Mouse (Mus musculus): ENCODE results near the gene Ddo. TPM values are rescaled to one million over a fixed set of nuclear protein-coding genes. Genes with fewer than 3 reads are reported as not detected.

The Ddo gene
- total RNA-seq (2014; fragmentation: Nextera tagmentation) (not detected in 2 replicates), total RNA-seq (2017) (0.12 and 0.16 TPM in 2 replicates), polyA plus RNA-seq (2012) (0.03 TPM in 1 of 2 replicates, not detected in the other)

DNA sequence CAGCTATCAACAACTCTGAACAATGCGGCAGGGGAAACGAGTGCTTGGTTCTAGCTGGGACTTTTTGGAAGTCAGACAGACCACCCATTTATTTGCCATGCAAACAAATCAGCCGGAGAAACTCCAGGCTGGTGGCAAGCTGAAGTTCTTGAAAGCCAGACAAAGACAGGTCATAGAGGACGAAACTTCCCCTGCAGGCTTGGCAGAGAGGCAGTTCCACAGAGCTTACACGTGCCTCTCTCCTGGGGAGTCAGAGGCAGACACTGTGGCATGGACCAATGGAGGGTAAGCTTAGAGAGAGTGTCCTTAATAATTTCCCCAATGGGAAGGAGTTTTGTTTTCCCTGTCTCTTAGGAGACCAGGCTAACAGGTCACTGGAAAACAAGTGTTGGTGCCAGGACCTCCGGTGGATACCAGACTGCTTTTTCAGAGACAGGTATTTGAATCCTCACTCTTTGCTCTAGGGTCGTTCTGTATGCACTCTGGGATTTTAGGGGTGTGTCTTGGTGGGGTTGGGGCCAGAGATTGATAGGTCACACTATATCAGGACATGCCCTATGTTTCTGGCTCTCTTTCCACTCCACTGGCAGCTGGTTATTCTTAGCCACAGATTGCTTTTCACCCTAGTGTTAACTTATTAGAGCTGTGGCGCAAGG is at the start of gene Ddo:
Ddo (plus strand) TSS at position 356 of the 656 bp plus-strand sequence.
- no peak for ATAC-seq (ENCODE audit: extremely low read depth, insufficient number of reproducible peaks, low FRiP score, poor library complexity, severe bottlenecking)
- Histone ChIP-seq H3K36me3 (replicated peaks) (no peaks in the 10 kb centered on the region), H3K4me3 (ENCODE audit: low read depth, low read length) (no peak within 1 kb of the TSS), H3K4me1 (ENCODE audit: insufficient read depth, low read depth, low read length) (no peaks in the 10 kb centered on the region), H3K9me3 (replicated peaks) (no peaks in the 10 kb centered on the region), H3K27me3 (ENCODE audit: insufficient read depth, low read length) (no peaks in the 10 kb centered on the region)
- no peak for DNase-seq (ENCODE audit: low spot score)
- TF ChIP-seq GATA1 (IDR thresholded peaks at IDR 0.05; ENCODE audit: borderline replicate concordance, low read length), result no peak
- TF ChIP-seq CTCF (IDR thresholded peaks at IDR 0.05; ENCODE audit: low read depth, low read length), result no peak
- TF ChIP-seq GATA2 (IDR thresholded peaks at IDR 0.05; ENCODE audit: borderline replicate concordance, low read depth, low read length), result no peak
- no peak for TF ChIP-seq POLR2AphosphoS5 (IDR thresholded peaks at IDR 0.05; ENCODE audit: insufficient replicate concordance, low read depth, low read length)
- TF ChIP-seq TAL1 (conservative IDR thresholded peaks at IDR 0.05; ENCODE audit: low read depth, low read length), result no peak

DNA sequence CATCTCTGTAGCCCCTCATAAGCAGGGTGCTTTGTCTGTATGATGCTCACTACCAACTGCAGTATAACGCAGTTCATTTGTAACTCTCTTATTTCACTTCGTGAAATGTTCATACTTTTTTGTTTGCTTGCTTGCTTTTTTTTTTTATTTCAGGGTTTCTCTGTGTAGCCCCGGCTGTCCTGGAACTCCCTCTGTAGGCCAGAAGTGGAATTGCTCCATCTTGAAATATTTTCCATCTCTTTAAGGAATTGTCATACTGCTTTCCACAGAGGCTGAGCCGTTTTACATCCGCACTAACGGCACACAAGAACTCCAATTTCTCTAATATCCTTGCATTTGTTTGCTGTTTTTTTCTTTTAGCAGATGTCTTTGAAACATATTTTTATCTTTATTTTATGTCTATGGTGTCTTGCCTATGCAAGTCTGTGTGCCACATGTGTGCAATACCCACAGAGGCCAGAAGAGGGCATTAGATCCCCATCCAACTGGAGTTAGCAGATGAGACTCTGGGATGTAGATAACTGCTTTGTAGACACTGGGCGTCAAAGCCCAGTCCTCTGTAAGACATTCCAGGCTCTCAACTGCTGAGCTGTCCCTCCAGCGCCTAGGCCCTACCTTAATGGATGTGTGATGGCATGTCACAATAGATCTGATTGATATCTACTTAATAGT is 46.1 kb upstream of the Ddo start:
- Histone ChIP-seq H3K36me3 (replicated peaks) (no peaks in the 10 kb centered on the region), H3K4me1 (ENCODE audit: insufficient read depth, low read depth, low read length) (no peaks in the 10 kb centered on the region), H3K9me3 (replicated peaks) (no peaks in the 10 kb centered on the region), H3K4me3 (ENCODE audit: low read depth, low read length) (no peak overlapping the region), H3K27me3 (ENCODE audit: insufficient read depth, low read length) (no peaks in the 10 kb centered on the region)
- ATAC-seq (ENCODE audit: extremely low read depth, insufficient number of reproducible peaks, low FRiP score, poor library complexity, severe bottlenecking), result no peak
- TF ChIP-seq TAL1 (conservative IDR thresholded peaks at IDR 0.05; ENCODE audit: low read depth, low read length), result no peak
- TF ChIP-seq POLR2AphosphoS5 (IDR thresholded peaks at IDR 0.05; ENCODE audit: insufficient replicate concordance, low read depth, low read length), result no peak
- no peak for TF ChIP-seq GATA1 (IDR thresholded peaks at IDR 0.05; ENCODE audit: borderline replicate concordance, low read length)
- DNase-seq (ENCODE audit: low spot score), result no peak

DNA sequence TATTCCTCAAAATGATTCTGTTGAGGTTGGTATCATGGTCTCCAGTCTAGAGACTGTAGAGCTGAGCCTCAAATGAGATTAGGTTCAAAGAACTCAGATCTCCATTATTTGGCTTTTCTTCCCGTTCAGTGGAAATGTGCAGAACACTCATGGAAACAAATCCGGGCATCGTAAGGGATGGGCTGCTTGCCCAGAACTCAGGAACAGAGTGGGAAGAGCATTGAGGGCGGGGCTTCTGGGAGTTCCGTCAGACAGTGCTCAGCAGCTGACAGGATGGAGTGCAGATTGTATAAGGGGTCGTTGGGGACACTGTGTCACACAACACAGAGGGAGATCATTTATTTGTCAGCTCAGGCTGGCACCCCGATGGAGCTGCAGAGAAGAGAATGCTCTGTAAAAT is 37.6 kb upstream of the Ddo start:
- no peaks in the 10 kb centered on the region for H3K9me3 ChIP-seq (replicated peaks)
- DNase-seq (ENCODE audit: low spot score) (no peak), ATAC-seq (ENCODE audit: extremely low read depth, insufficient number of reproducible peaks, low FRiP score, poor library complexity, severe bottlenecking) (no peak)
- H3K36me3 ChIP-seq (replicated peaks), result no peaks in the 10 kb centered on the region
- no peak for TF ChIP-seq GATA2 (IDR thresholded peaks at IDR 0.05; ENCODE audit: borderline replicate concordance, low read depth, low read length)
- no peak for TF ChIP-seq CTCF (IDR thresholded peaks at IDR 0.05; ENCODE audit: low read depth, low read length)
- no peak for TF ChIP-seq TAL1 (conservative IDR thresholded peaks at IDR 0.05; ENCODE audit: low read depth, low read length)
- TF ChIP-seq GATA1 (IDR thresholded peaks at IDR 0.05; ENCODE audit: borderline replicate concordance, low read length), result no peak
- peaks cover 2% of the 10 kb centered on the region; the same call in 1 of the 2 replicates for H3K27me3 ChIP-seq (ENCODE audit: insufficient read depth, low read length)
- H3K4me3 ChIP-seq (ENCODE audit: low read depth, low read length), result no peak overlapping the region
- H3K4me1 ChIP-seq (ENCODE audit: insufficient read depth, low read depth, low read length), result no peaks in the 10 kb centered on the region

DNA sequence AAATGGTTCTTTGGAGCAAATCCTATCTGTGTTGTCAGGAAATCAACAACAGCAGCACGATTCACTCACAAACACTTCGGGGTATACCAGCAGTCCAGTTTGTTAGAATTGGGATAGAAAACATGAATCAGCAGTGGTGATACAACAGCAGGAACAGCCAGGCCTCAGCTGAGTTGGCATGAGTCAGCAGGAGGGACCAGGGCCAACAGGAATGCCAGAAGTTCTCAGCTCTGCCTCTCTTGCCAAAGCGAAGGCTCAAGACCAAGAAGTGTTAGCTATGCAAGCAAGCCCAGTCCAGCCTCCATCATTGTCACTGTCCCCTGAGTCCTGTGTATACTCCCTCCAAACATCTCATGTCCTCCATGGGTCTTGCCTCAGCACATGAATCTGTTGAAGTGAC is 32.6 kb upstream of the Ddo start:
- no peak for ATAC-seq (ENCODE audit: extremely low read depth, insufficient number of reproducible peaks, low FRiP score, poor library complexity, severe bottlenecking)
- TF ChIP-seq GATA1 (IDR thresholded peaks at IDR 0.05; ENCODE audit: borderline replicate concordance, low read length) (no peak), GATA2 (IDR thresholded peaks at IDR 0.05; ENCODE audit: borderline replicate concordance, low read depth, low read length) (no peak), CTCF (IDR thresholded peaks at IDR 0.05; ENCODE audit: low read depth, low read length) (no peak), POLR2AphosphoS5 (IDR thresholded peaks at IDR 0.05; ENCODE audit: insufficient replicate concordance, low read depth, low read length) (no peak), TAL1 (conservative IDR thresholded peaks at IDR 0.05; ENCODE audit: low read depth, low read length) (no peak)
- H3K27me3 ChIP-seq (ENCODE audit: insufficient read depth, low read length), result no peaks in the 10 kb centered on the region
- H3K9me3 ChIP-seq (replicated peaks), result no peaks in the 10 kb centered on the region
- no peaks in the 10 kb centered on the region for H3K4me1 ChIP-seq (ENCODE audit: insufficient read depth, low read depth, low read length)
- H3K36me3 ChIP-seq (replicated peaks), result no peaks in the 10 kb centered on the region
- DNase-seq (ENCODE audit: low spot score), result no peak
- no peak overlapping the region for H3K4me3 ChIP-seq (ENCODE audit: low read depth, low read length)

DNA sequence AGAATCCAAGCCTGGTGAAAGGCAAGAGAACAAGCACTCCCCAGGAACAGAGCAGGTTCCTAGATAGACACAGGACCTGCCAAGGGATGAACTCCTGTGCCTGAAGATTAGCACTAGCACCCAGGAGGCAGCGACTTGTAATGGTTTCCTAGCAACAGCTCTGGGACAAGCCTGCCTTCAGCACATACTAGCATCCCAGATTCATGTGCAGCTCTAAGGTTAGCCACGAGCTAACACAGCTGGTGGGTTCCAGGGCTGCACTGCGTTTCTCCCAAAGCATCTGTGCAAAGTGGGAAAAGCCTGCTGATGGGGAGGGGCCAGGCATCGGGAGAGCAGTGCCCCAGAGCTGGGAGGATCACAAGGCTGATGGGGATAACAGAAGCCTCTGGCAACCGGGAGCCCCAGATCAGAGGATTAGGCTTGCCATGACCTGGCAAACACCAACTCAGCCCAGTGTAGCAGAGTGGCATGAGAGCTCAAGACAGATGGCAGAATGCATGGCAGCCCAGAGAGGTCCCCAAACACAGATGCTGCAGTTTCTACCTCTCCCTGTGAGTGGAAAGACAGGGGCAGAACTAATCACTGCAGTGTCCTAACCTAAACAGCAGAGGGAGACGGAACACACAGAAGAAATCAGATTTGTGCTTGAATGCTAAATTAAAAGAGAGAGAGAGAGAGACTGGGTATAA is 25.0 kb upstream of the Ddo start:
- TF ChIP-seq POLR2AphosphoS5 (IDR thresholded peaks at IDR 0.05; ENCODE audit: insufficient replicate concordance, low read depth, low read length) (no peak), GATA2 (IDR thresholded peaks at IDR 0.05; ENCODE audit: borderline replicate concordance, low read depth, low read length) (no peak), CTCF (IDR thresholded peaks at IDR 0.05; ENCODE audit: low read depth, low read length) (no peak), GATA1 (IDR thresholded peaks at IDR 0.05; ENCODE audit: borderline replicate concordance, low read length) (no peak)
- ATAC-seq (ENCODE audit: extremely low read depth, insufficient number of reproducible peaks, low FRiP score, poor library complexity, severe bottlenecking), result no peak

DNA sequence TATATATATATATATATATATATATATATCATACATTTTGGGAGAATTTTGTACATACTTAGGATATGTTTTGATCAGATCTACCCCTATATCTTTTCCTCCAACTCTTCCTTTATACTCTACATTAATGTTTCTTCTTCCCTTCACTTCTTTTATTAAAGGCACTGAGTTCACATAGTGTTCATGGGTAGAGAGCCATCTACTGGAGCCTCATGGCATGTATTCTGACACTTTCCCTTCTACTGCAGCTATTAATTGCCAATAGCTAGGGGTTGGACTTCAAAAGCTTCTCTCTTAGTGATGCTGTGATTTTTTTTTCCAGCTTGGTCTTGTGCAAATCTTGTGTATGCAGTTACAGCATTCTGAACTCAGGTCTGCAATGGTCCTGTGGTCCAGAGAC is 11.8 kb upstream of the Ddo start:
- Histone ChIP-seq H3K27me3 (ENCODE audit: insufficient read depth, low read length) (no peaks in the 10 kb centered on the region), H3K4me1 (ENCODE audit: insufficient read depth, low read depth, low read length) (no peaks in the 10 kb centered on the region), H3K4me3 (ENCODE audit: low read depth, low read length) (no peak overlapping the region), H3K36me3 (replicated peaks) (no peaks in the 10 kb centered on the region), H3K9me3 (replicated peaks) (no peaks in the 10 kb centered on the region)
- ATAC-seq (ENCODE audit: extremely low read depth, insufficient number of reproducible peaks, low FRiP score, poor library complexity, severe bottlenecking), result no peak
- no peak for DNase-seq (ENCODE audit: low spot score)
- TF ChIP-seq CTCF (IDR thresholded peaks at IDR 0.05; ENCODE audit: low read depth, low read length), result no peak
- TF ChIP-seq GATA1 (IDR thresholded peaks at IDR 0.05; ENCODE audit: borderline replicate concordance, low read length), result no peak
- no peak for TF ChIP-seq TAL1 (conservative IDR thresholded peaks at IDR 0.05; ENCODE audit: low read depth, low read length)
- no peak for TF ChIP-seq GATA2 (IDR thresholded peaks at IDR 0.05; ENCODE audit: borderline replicate concordance, low read depth, low read length)
- TF ChIP-seq POLR2AphosphoS5 (IDR thresholded peaks at IDR 0.05; ENCODE audit: insufficient replicate concordance, low read depth, low read length), result no peak

More for the DNA sequence above, 25.0 kb upstream of the Ddo start:
- H3K4me1 ChIP-seq (ENCODE audit: insufficient read depth, low read depth, low read length), result no peaks in the 10 kb centered on the region
- H3K4me3 ChIP-seq (ENCODE audit: low read depth, low read length), result no peak overlapping the region
- DNase-seq (ENCODE audit: low spot score), result no peak
- no peaks in the 10 kb centered on the region for H3K27me3 ChIP-seq (ENCODE audit: insufficient read depth, low read length)
- no peaks in the 10 kb centered on the region for H3K36me3 ChIP-seq (replicated peaks)
- H3K9me3 ChIP-seq (replicated peaks), result peaks cover 5% of the 10 kb centered on the region

Measured in G1E (cell line).